Mouse (Mus musculus) spleen, postnatal 0 days (tissue): Measurements from ENCODE around the gene Rnf223. TPM values are rescaled to one million over a fixed set of nuclear protein-coding genes. Genes with fewer than 3 reads are reported as not detected.

ENCODE experiments used
- polyA plus RNA-seq: library from polyadenylated mRNA; unstranded; fragments of >200 nt; fragmentation: Nextera tagmentation; extraction: Ambion mirVana; gene quantifications from 2 replicates; pipeline ENCODE4 v1.2.1, GENCODE M21; 2015

Rnf223 gene
- 0.17 and 0.21 TPM in 2 replicates for polyA plus RNA-seq

GRCm38 (mm10) chr4:156130436-156130835, at the start of gene Rnf223:
Rnf223 (plus strand) TSS chr4:156130513.

GRCm38 (mm10) chr4:156109570-156110331, 20.6 kb upstream of the Rnf223 start, which contains the start of gene 9430015G10Rik:
9430015G10Rik (plus strand) TSS chr4:156109982.

Other genes with a start within 250 kb of the Rnf223 start
- 26.0 and 27.2 TPM in 2 replicates for gene Pusl1, start 238.7 kb upstream of the Rnf223 start, polyA plus RNA-seq
- gene Acap3, start 238.7 kb upstream of the Rnf223 start, polyA plus RNA-seq = 8.0 and 10.8 TPM in 2 replicates
- 73.1 and 76.2 TPM in 2 replicates for gene Ube2j2, start 186.7 kb upstream of the Rnf223 start, polyA plus RNA-seq
- gene C1qtnf12, start 168.2 kb upstream of the Rnf223 start, polyA plus RNA-seq = 205 and 213 TPM in 2 replicates
- gene B3galt6, start 137.9 kb upstream of the Rnf223 start, polyA plus RNA-seq = 6.3 and 6.5 TPM in 2 replicates
- 104 and 111 TPM in 2 replicates for gene Sdf4, start 137.6 kb upstream of the Rnf223 start, polyA plus RNA-seq
- 1.2 and 1.3 TPM in 2 replicates for gene Tnfrsf4, start 116.7 kb upstream of the Rnf223 start, polyA plus RNA-seq
- 1.2 and 2.7 TPM in 2 replicates for gene Tnfrsf18, start 104.3 kb upstream of the Rnf223 start, polyA plus RNA-seq
- 0.16 and 0.45 TPM in 2 replicates for gene Ttll10, start 71.1 kb upstream of the Rnf223 start, polyA plus RNA-seq
- gene 9430015G10Rik, start 20.5 kb upstream of the Rnf223 start, polyA plus RNA-seq = 8.9 and 9.5 TPM in 2 replicates
- 16.2 and 22.4 TPM in 2 replicates for gene Agrn, start 67.0 kb downstream of the Rnf223 start, polyA plus RNA-seq
- 77.6 and 109 TPM in 2 replicates for gene Isg15, start 70.3 kb downstream of the Rnf223 start, polyA plus RNA-seq
- 3.3 TPM in 2 replicates for gene AW011738, start 72.8 kb downstream of the Rnf223 start, polyA plus RNA-seq
- gene Perm1, start 85.4 kb downstream of the Rnf223 start, polyA plus RNA-seq = 0.25 and 0.34 TPM in 2 replicates
- 5.6 and 7.4 TPM in 2 replicates for gene Plekhn1, start 104.3 kb downstream of the Rnf223 start, polyA plus RNA-seq
- gene Noc2l, start 105.5 kb downstream of the Rnf223 start, polyA plus RNA-seq = 52.4 and 53.7 TPM in 2 replicates
- gene Samd11, start 125.1 kb downstream of the Rnf223 start, polyA plus RNA-seq = 24.4 and 25.3 TPM in 2 replicates
- not detected in 2 replicates for gene Vmn2r-ps159, start 200.6 kb downstream of the Rnf223 start, polyA plus RNA-seq